Mouse (Mus musculus) heart, embryonic 14.5 days (tissue): ENCODE measurements around the gene Ubr4. TPM values are rescaled to one million over a fixed set of nuclear protein-coding genes. Genes with fewer than 3 reads are reported as not detected.

Experiments used
- ATAC-seq: fragments of 200-750 bp; cut with Nextera tagmentation; 2 replicates; pipeline ENCODE4 v1.8.0; 2017; ENCODE audit warnings: low read depth, moderate TSS enrichment; ENCODE audit not compliant: insufficient number of reproducible peaks, insufficient read depth, low FRiP score
- H3K27ac ChIP-seq, 2 experiments: fragments of 200-500 bp in 1 of 2; fragments of 300-500 bp in 1 of 2; sonication (generic) in 1 of 2; replicated peaks in 1 of 2; 2 replicates each; pipeline ENCODE4 v1.5.1; 2012 to 2014; ENCODE audit warnings: low read depth in 2 of 2, low read length in 2 of 2, control low read depth in 1 of 2, mild to moderate bottlenecking in 1 of 2, mixed read lengths in 1 of 2; ENCODE audit not compliant: control insufficient read depth in 1 of 2, insufficient read depth in 1 of 2
- H3K27me3 ChIP-seq: fragments of 300-500 bp; sonication (generic); 2 replicates; pipeline ENCODE4 v1.6.1; 2014; ENCODE audit warnings: mild to moderate bottlenecking, low read length, control low read depth; ENCODE audit not compliant: control insufficient read depth, insufficient read depth
- H3K36me3 ChIP-seq: fragments of 300-500 bp; sonication (generic); 2 replicates; pipeline ENCODE4 v1.6.1; 2014; ENCODE audit warnings: mild to moderate bottlenecking, control low read depth, low read length, mixed read lengths; ENCODE audit not compliant: control insufficient read depth, insufficient read depth
- H3K4me1 ChIP-seq, 2 experiments: fragments of 200-500 bp in 1 of 2; fragments of 300-500 bp in 1 of 2; sonication (generic) in 1 of 2; 2 replicates each; pipeline ENCODE4 v1.6.1; 2012 to 2014; ENCODE audit warnings: low read length in 2 of 2, control low read depth in 1 of 2, mixed read lengths in 1 of 2; ENCODE audit not compliant: control insufficient read depth in 2 of 2, insufficient read depth in 2 of 2
- H3K4me2 ChIP-seq: fragments of 300-500 bp; sonication (generic); 2 replicates; pipeline ENCODE4 v1.6.1; 2014; ENCODE audit warnings: mild to moderate bottlenecking, low read length
- H3K4me3 ChIP-seq, 2 experiments: fragments of 200-500 bp in 1 of 2; fragments of 300-500 bp in 1 of 2; sonication (generic) in 1 of 2; 2 replicates each; pipeline ENCODE4 v1.5.1; 2012 to 2014; ENCODE audit warnings: low read length in 2 of 2, mild to moderate bottlenecking in 2 of 2, control low read depth in 1 of 2, low read depth in 1 of 2, moderate library complexity in 1 of 2; ENCODE audit not compliant: control insufficient read depth in 1 of 2, insufficient read depth in 1 of 2
- H3K9ac ChIP-seq: fragments of 300-500 bp; sonication (generic); 2 replicates; pipeline ENCODE4 v1.6.1; 2014; ENCODE audit warnings: mild to moderate bottlenecking, low read length
- H3K9me3 ChIP-seq: fragments of 300-500 bp; sonication (generic); 2 replicates; pipeline ENCODE4 v1.6.1; 2016; ENCODE audit warnings: low read length, control low read depth; ENCODE audit not compliant: control insufficient read depth
- WGBS: fragments of 180-500 bp; shearing (Covaris S2); extraction: QIAGEN DNeasy Blood & Tissue Kit; methylation state at CpG from one replicate; pipeline ENCODE4 v1.1.7; 2014; 5-methylcytosine and 5-hydroxymethylcytosine counted together
- polyA plus RNA-seq: library from polyadenylated mRNA; unstranded; fragments of >200 nt; fragmentation: Nextera tagmentation; extraction: Ambion mirVana; gene quantifications from 2 replicates; pipeline ENCODE4 v1.2.1, GENCODE M21; 2014

The Ubr4 gene
- polyA plus RNA-seq, 1 experiment from 2014 or later = 63.8 TPM

DNA sequence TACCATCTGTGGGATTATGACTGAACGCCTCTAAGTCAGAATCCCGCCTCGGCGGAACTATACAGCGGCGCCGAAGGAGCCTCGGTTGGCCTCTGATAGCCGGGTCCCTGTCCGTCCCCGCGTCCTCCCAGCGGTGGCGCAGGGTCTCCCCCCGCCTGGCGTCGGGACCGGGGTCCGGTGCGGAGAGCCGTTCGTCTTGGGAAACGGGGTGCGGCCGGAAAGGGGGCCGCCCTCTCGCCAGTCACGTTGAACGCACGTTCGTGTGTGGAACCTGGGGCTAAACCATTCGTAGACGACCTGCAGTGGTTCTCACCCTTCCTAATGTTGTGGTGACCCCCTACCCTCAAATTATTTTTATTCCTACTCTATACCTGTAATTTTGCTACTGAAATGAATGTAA, 14.3 kb upstream of the Ubr4 start:
- Histone ChIP-seq H3K4me3 (no peak overlapping the region), H3K9me3 (no peaks in the 10 kb centered on the region), H3K27ac (no peak overlapping the region), H3K9ac (no peak overlapping the region), H3K36me3 (no peaks in the 10 kb centered on the region), H3K4me1 (peaks cover 0 to 2% of the 10 kb centered on the region in 2 experiments; a peak in 2 of 4 replicates), H3K4me2 (no peak overlapping the region), H3K27me3 (peaks cover 8% of the 10 kb centered on the region; the same call in 1 of the 2 replicates)
- WGBS = 39% methylated on average over 33 of the region's 33 CpGs
- no peak for ATAC-seq

DNA sequence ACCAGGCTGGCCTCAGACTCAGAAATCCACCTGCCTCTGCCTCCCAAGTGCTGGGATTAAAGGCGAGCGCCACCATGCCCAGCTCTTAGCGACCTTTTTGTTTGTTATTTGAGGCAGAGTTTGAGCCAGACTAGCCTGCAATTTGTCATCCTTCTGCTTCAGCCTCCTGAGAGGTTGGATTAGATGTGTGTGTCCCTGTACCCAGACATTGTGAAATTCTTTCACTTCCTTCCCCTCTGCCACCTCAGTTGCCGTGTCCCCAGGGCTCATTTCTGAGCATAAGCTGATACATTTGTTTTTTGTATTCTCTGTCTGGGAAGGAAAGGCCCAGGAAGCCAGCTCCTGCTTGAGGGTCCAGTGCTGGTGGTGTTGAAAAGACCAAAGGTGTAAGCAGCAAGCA, 11.6 kb upstream of the Ubr4 start:
- Histone ChIP-seq H3K4me1 (peaks cover 0 to 2% of the 10 kb centered on the region in 2 experiments; a peak in 1 of 4 replicates), H3K4me2 (no peak overlapping the region), H3K9me3 (no peaks in the 10 kb centered on the region), H3K36me3 (peaks cover 6% of the 10 kb centered on the region), H3K4me3 (no peak overlapping the region), H3K27me3 (peaks cover 8% of the 10 kb centered on the region; the same call in 1 of the 2 replicates), H3K9ac (no peak overlapping the region), H3K27ac (no peak overlapping the region)
- WGBS = 67% methylated on average over 4 of the region's 4 CpGs
- ATAC-seq = no peak

DNA sequence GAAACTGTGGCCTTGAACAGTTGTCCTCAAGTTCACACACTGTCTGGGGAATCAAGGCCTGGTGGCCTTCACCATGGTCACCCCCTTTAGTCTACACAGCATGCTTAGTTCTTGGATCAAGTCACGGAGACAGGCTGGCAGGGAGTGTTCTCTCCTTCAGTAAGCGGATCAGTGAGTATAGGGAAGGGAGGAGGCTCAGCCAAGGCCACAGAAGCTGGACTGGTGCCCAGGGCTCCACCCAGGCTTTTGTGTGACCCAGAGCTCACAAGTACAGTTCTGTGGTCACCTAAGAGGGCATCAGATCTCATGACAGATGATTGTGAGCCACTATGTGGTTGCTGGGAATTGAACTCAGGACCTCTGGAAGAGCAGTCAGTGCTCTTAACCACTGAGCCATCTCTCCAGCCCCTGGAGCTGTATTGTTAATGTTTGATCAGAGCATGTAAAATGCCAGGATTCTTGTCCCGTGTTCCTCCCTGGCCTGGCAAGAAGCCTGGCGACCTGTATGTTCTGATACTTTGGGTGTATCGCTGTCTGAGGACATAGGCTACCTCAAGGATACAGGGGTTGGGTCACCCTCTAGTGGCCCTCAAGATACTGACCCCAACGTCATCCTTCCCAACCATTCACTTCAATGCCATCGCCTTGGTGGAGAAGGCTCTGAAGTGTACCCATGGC, 10.7 kb upstream of the Ubr4 start:
- no peak overlapping the region for H3K4me3 ChIP-seq
- H3K27me3 ChIP-seq = peaks cover 8% of the 10 kb centered on the region; the same call in 1 of the 2 replicates
- peaks cover 0 to 2% of the 10 kb centered on the region in 2 experiments; a peak in 1 of 4 replicates for H3K4me1 ChIP-seq
- H3K36me3 ChIP-seq = peaks cover 15% of the 10 kb centered on the region
- WGBS = 75% methylated on average over 7 of the region's 7 CpGs
- no peak overlapping the region for H3K4me2 ChIP-seq
- H3K9me3 ChIP-seq = no peaks in the 10 kb centered on the region
- no peak overlapping the region for H3K9ac ChIP-seq
- no peak for ATAC-seq
- H3K27ac ChIP-seq = no peak overlapping the region

GRCm38 (mm10) chr4:139343718-139344117, 8.7 kb upstream of the Ubr4 start:
- no peak for ATAC-seq
- no peaks in the 10 kb centered on the region for H3K9me3 ChIP-seq
- 35% methylated on average over 5 of the region's 5 CpGs for WGBS

GRCm38 (mm10) chr4:139345416-139346019, 6.9 kb upstream of the Ubr4 start:
- H3K27ac ChIP-seq = no peak overlapping the region
- H3K9ac ChIP-seq = no peak overlapping the region
- no peak overlapping the region for H3K4me3 ChIP-seq
- H3K4me1 ChIP-seq = no peaks in the 10 kb centered on the region; a peak in 1 of 4 replicates
- whole genome bisulfite sequencing = 80% methylated on average over 23 of the region's 23 CpGs
- peaks cover 49% of the 10 kb centered on the region for H3K36me3 ChIP-seq
- H3K9me3 ChIP-seq = no peaks in the 10 kb centered on the region
- no peak for ATAC-seq
- H3K27me3 ChIP-seq = no peaks in the 10 kb centered on the region
- no peak overlapping the region for H3K4me2 ChIP-seq

More at GRCm38 (mm10) chr4:139343718-139344117, 8.7 kb upstream of the Ubr4 start:
- Histone ChIP-seq H3K27me3 (no peaks in the 10 kb centered on the region), H3K9ac (no peak overlapping the region), H3K4me2 (no peak overlapping the region), H3K27ac (no peak overlapping the region), H3K4me1 (no peaks in the 10 kb centered on the region; a peak in 1 of 4 replicates), H3K36me3 (peaks cover 35% of the 10 kb centered on the region), H3K4me3 (no peak overlapping the region)

GRCm38 (mm10) chr4:139352832-139353231, 423 bp downstream of the Ubr4 start:
- Histone ChIP-seq H3K27me3 (no peaks in the 10 kb centered on the region), H3K27ac (peak overlapping the region in 1 of 2 experiments; percentile 98; a peak in 2 of 4 replicates), H3K4me3 (peak overlapping the region; percentile 56 to 89), H3K4me2 (peak overlapping the region; percentile 98), H3K9me3 (no peaks in the 10 kb centered on the region), H3K9ac (peak overlapping the region; percentile 95), H3K4me1 (peaks cover 10 to 15% of the 10 kb centered on the region in 2 experiments), H3K36me3 (peaks cover 59% of the 10 kb centered on the region)
- WGBS = 0% methylated on average over 7 of the region's 7 CpGs
- ATAC-seq = no peak

GRCm38 (mm10) chr4:139357211-139357610, 4.8 kb downstream of the Ubr4 start:
- H3K4me2 ChIP-seq = no peak overlapping the region
- H3K9me3 ChIP-seq = no peaks in the 10 kb centered on the region
- 88% methylated on average over 3 of the region's 3 CpGs for WGBS
- no peaks in the 10 kb centered on the region for H3K27me3 ChIP-seq
- no peak overlapping the region for H3K4me3 ChIP-seq
- H3K36me3 ChIP-seq = peaks cover 80% of the 10 kb centered on the region
- peaks cover 2 to 4% of the 10 kb centered on the region in 2 experiments; a peak in 1 of 4 replicates for H3K4me1 ChIP-seq
- no peak overlapping the region for H3K9ac ChIP-seq
- H3K27ac ChIP-seq = no peak overlapping the region
- ATAC-seq = no peak
